Mouse (Mus musculus): ENCODE data around the gene Chil1.

DNA sequence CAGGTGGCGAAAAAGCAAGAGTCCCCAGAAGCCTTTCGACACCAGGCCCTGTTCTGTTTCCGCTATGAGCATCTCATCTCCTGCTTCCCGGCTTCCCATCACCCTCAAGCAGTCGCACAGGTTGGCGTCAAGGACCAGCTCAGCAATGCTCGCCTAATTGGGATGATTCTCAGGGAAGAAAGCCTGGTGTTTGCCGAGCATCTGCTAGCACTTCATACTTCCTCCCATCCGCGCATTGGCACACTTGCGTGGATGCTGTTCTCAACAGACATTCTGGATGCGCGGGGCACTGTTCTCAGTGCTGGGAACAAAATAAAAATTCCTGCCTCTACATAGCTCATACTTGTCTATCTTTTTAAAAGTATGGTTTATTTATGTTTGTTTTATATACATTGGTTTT lies 22.3 kb downstream of the Chil1 start:
- TF ChIP-seq CTCF (IDR thresholded peaks at IDR 0.05; ENCODE audit: borderline replicate concordance, extremely low read depth, insufficient read depth, insufficient read length) (no peak), POLR2A (IDR thresholded peaks at IDR 0.05; ENCODE audit: borderline replicate concordance, extremely low read depth, insufficient read depth, insufficient read length, poor library complexity, severe bottlenecking) (no peak)

All from brain, embryonic 14.5 days (tissue).